Mouse (Mus musculus): ENCODE measurements around the gene Alyref.

DNA sequence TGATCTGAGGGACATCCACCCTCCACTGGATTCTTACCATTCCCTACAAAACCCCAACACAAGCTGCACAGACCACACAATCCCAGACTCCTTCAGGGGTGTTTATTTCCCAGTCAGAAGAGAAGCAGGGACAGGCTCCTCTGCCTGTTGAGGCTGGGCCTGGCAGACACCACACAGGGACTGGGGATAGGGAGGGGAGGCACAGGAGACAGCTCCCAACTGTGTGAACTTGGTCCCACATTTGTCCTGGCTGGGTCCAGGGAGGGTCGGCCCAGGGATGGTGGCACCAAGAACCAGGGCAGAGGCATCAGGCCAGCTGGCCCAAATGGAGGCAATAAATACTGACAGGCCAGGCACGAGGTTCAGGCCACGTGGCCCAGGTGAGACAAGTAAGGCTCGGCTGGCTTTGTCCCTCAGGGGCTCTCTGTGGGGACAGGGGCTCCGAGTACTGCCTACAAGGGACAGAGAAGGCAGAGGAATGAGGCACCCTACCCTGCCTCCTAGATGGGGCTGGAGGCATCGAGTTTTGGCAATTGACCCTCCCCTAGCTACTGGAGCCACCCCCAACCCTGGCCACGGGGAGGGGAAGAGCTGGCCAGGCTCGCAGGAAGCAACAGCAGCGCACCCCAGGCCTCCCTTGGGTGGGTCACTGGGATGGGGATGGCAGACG is 20.0 kb downstream of the Alyref start:
- no peak for TF ChIP-seq CTCF (IDR thresholded peaks at IDR 0.05; ENCODE audit: low read depth, low read length)
- TF ChIP-seq TAL1 (conservative IDR thresholded peaks at IDR 0.05; ENCODE audit: low read depth, low read length) = no peak
- TF ChIP-seq GATA1 (IDR thresholded peaks at IDR 0.05; ENCODE audit: borderline replicate concordance, low read length) = no peak
- TF ChIP-seq POLR2AphosphoS5 (IDR thresholded peaks at IDR 0.05; ENCODE audit: insufficient replicate concordance, low read depth, low read length) = no peak
- TF ChIP-seq GATA2 (IDR thresholded peaks at IDR 0.05; ENCODE audit: borderline replicate concordance, low read depth, low read length) = no peak
